Mouse (Mus musculus) neural tube, embryonic 11.5 days (tissue): ENCODE results near the gene Glis3. TPM values are rescaled to one million over a fixed set of nuclear protein-coding genes. Genes with fewer than 3 reads are reported as not detected.

Experiments
- ATAC-seq: fragments of 200-750 bp; cut with Nextera tagmentation; 2 replicates; pipeline ENCODE4 v1.8.0; 2017; ENCODE audit warnings: moderate number of reproducible peaks, mild to moderate bottlenecking, moderate TSS enrichment, moderate library complexity; ENCODE audit not compliant: insufficient read depth, low FRiP score, low TSS enrichment
- DNase-seq: peaks from one replicate; pipeline ENCODE4 v3.0.0-alpha.2; 2015; ENCODE audit warnings: low spot score
- H3K27ac ChIP-seq: fragments of 300-500 bp; sonication (generic); 2 replicates; pipeline ENCODE4 v1.5.1; 2014; ENCODE audit warnings: low read depth, mild to moderate bottlenecking, low read length
- H3K27me3 ChIP-seq: fragments of 300-500 bp; sonication (generic); 2 replicates; pipeline ENCODE4 v1.6.1; 2014; ENCODE audit warnings: mild to moderate bottlenecking, low read length, mixed read lengths; ENCODE audit not compliant: control insufficient read depth, insufficient read depth
- H3K36me3 ChIP-seq: fragments of 300-500 bp; sonication (generic); 2 replicates; pipeline ENCODE4 v1.6.1; 2014; ENCODE audit warnings: mild to moderate bottlenecking, low read length, moderate library complexity, mixed read lengths; ENCODE audit not compliant: control insufficient read depth, insufficient read depth
- H3K4me1 ChIP-seq: fragments of 300-500 bp; sonication (generic); 2 replicates; pipeline ENCODE4 v1.6.1; 2014; ENCODE audit warnings: low read length, mixed read lengths; ENCODE audit not compliant: control insufficient read depth, insufficient read depth
- H3K4me2 ChIP-seq: fragments of 300-500 bp; sonication (generic); 2 replicates; pipeline ENCODE4 v1.6.1; 2014; ENCODE audit warnings: low read depth, mild to moderate bottlenecking, moderate library complexity
- H3K4me3 ChIP-seq: fragments of 300-500 bp; sonication (generic); 2 replicates; pipeline ENCODE4 v1.5.1; 2014; ENCODE audit warnings: low read depth, low read length
- H3K9ac ChIP-seq: fragments of 300-500 bp; sonication (generic); 2 replicates; pipeline ENCODE4 v1.6.1; 2014; ENCODE audit warnings: mild to moderate bottlenecking, low read length
- H3K9me3 ChIP-seq: fragments of 300-500 bp; sonication (generic); 2 replicates; pipeline ENCODE4 v1.6.1; 2016; ENCODE audit warnings: low read length; ENCODE audit not compliant: control insufficient read depth
- WGBS: fragments of 180-500 bp; shearing (Covaris S2); extraction: QIAGEN DNeasy Blood & Tissue Kit; methylation state at CpG from one replicate; pipeline ENCODE4 v1.1.7; 2014; 5-methylcytosine and 5-hydroxymethylcytosine counted together
- polyA plus RNA-seq: library from polyadenylated mRNA; unstranded; fragments of >200 nt; fragmentation: Nextera tagmentation; extraction: Ambion mirVana; gene quantifications from 2 replicates; pipeline ENCODE4 v1.2.1, GENCODE M21; 2014

Glis3 gene
- polyA plus RNA-seq, 1 experiment from 2014 or later: 1.6 TPM

GRCm38 (mm10) chr19:28527446-28527845 is 152.4 kb downstream of the Glis3 start:
- Histone ChIP-seq H3K27me3 (no peaks in the 10 kb centered on the region), H3K9me3 (no peaks in the 10 kb centered on the region), H3K36me3 (no peaks in the 10 kb centered on the region), H3K4me1 (no peaks in the 10 kb centered on the region), H3K4me3 (no peak overlapping the region), H3K4me2 (no peak overlapping the region), H3K9ac (no peak overlapping the region), H3K27ac (no peak overlapping the region)
- 94% methylated on average over 5 of the region's 5 CpGs for WGBS
- ATAC-seq (no peak), DNase-seq (no peak)

- Histone ChIP-seq H3K9ac (no peak overlapping the region), H3K4me1 (no peaks in the 10 kb centered on the region), H3K9me3 (no peaks in the 10 kb centered on the region), H3K27ac (no peak overlapping the region), H3K27me3 (no peaks in the 10 kb centered on the region), H3K4me2 (no peak overlapping the region), H3K36me3 (no peaks in the 10 kb centered on the region), H3K4me3 (no peak overlapping the region)
- DNase-seq (no peak), ATAC-seq (no peak)
- 93% methylated on average over 3 of the region's 3 CpGs for WGBS
Measured at GRCm38 (mm10) chr19:28525331-28525730, 154.5 kb downstream of the Glis3 start.

GRCm38 (mm10) chr19:28522289-28522688 is 157.6 kb downstream of the Glis3 start:
- WGBS: 83% methylated on average over 3 of the region's 3 CpGs
- Histone ChIP-seq H3K9ac (no peak overlapping the region), H3K27ac (no peak overlapping the region), H3K4me2 (no peak overlapping the region), H3K4me3 (no peak overlapping the region), H3K4me1 (no peaks in the 10 kb centered on the region; the same call in 1 of the 2 replicates), H3K27me3 (no peaks in the 10 kb centered on the region), H3K9me3 (no peaks in the 10 kb centered on the region), H3K36me3 (no peaks in the 10 kb centered on the region)
- no peak for DNase-seq
- ATAC-seq: no peak

GRCm38 (mm10) chr19:28520761-28521181 is 159.1 kb downstream of the Glis3 start:
- H3K27me3 ChIP-seq: no peaks in the 10 kb centered on the region
- H3K4me2 ChIP-seq: no peak overlapping the region
- no peak overlapping the region for H3K27ac ChIP-seq
- H3K9ac ChIP-seq: no peak overlapping the region
- H3K36me3 ChIP-seq: no peaks in the 10 kb centered on the region
- WGBS: 64% methylated on average over 6 of the region's 6 CpGs
- DNase-seq (no peak), ATAC-seq (no peak)
- no peaks in the 10 kb centered on the region; the same call in 1 of the 2 replicates for H3K4me1 ChIP-seq
- H3K4me3 ChIP-seq: no peak overlapping the region
- H3K9me3 ChIP-seq: no peaks in the 10 kb centered on the region

- no peak overlapping the region for H3K4me3 ChIP-seq
- H3K27ac ChIP-seq: no peak overlapping the region
- no peaks in the 10 kb centered on the region for H3K36me3 ChIP-seq
- ATAC-seq (no peak), DNase-seq (no peak)
- WGBS: 89% methylated on average over 8 of the region's 8 CpGs
- no peak overlapping the region for H3K4me2 ChIP-seq
- no peaks in the 10 kb centered on the region for H3K27me3 ChIP-seq
- H3K9me3 ChIP-seq: no peaks in the 10 kb centered on the region
- H3K4me1 ChIP-seq: no peaks in the 10 kb centered on the region; the same call in 1 of the 2 replicates
- H3K9ac ChIP-seq: no peak overlapping the region
Measured at GRCm38 (mm10) chr19:28520128-28520745, 159.6 kb downstream of the Glis3 start.

GRCm38 (mm10) chr19:28519296-28519695 is 160.6 kb downstream of the Glis3 start:
- 89% methylated on average over 3 of the region's 3 CpGs for WGBS
- DNase-seq: no peak
- Histone ChIP-seq H3K4me3 (no peak overlapping the region), H3K4me2 (no peak overlapping the region), H3K27ac (no peak overlapping the region), H3K27me3 (no peaks in the 10 kb centered on the region), H3K9ac (no peak overlapping the region), H3K9me3 (no peaks in the 10 kb centered on the region), H3K36me3 (no peaks in the 10 kb centered on the region), H3K4me1 (no peaks in the 10 kb centered on the region; the same call in 1 of the 2 replicates)
- ATAC-seq: no peak

GRCm38 (mm10) chr19:28518846-28519245 is 161.0 kb downstream of the Glis3 start:
- no peaks in the 10 kb centered on the region; the same call in 1 of the 2 replicates for H3K4me1 ChIP-seq
- no peak overlapping the region for H3K4me2 ChIP-seq
- H3K27me3 ChIP-seq: no peaks in the 10 kb centered on the region
- H3K27ac ChIP-seq: no peak overlapping the region
- WGBS: 85% methylated on average over 6 of the region's 6 CpGs
- H3K9me3 ChIP-seq: no peaks in the 10 kb centered on the region
- ATAC-seq (no peak), DNase-seq (no peak)
- no peak overlapping the region for H3K4me3 ChIP-seq
- H3K9ac ChIP-seq: no peak overlapping the region
- no peaks in the 10 kb centered on the region for H3K36me3 ChIP-seq

- H3K4me2 ChIP-seq: no peak overlapping the region
- no peaks in the 10 kb centered on the region for H3K9me3 ChIP-seq
- H3K27me3 ChIP-seq: no peaks in the 10 kb centered on the region
- H3K27ac ChIP-seq: no peak overlapping the region
- H3K9ac ChIP-seq: no peak overlapping the region
- DNase-seq (no peak), ATAC-seq (no peak)
- no peaks in the 10 kb centered on the region; the same call in 1 of the 2 replicates for H3K4me1 ChIP-seq
- WGBS: 85% methylated on average over 5 of the region's 5 CpGs
- no peaks in the 10 kb centered on the region for H3K36me3 ChIP-seq
- no peak overlapping the region for H3K4me3 ChIP-seq
Measured at GRCm38 (mm10) chr19:28518266-28518665, 161.6 kb downstream of the Glis3 start.

GRCm38 (mm10) chr19:28517464-28518080 is 162.3 kb downstream of the Glis3 start:
- H3K9ac ChIP-seq: no peak overlapping the region
- H3K4me1 ChIP-seq: no peaks in the 10 kb centered on the region; the same call in 1 of the 2 replicates
- no peak overlapping the region for H3K4me2 ChIP-seq
- H3K9me3 ChIP-seq: no peaks in the 10 kb centered on the region
- H3K27me3 ChIP-seq: no peaks in the 10 kb centered on the region
- H3K27ac ChIP-seq: no peak overlapping the region
- 59% methylated on average over 9 of the region's 9 CpGs for WGBS
- DNase-seq (no peak), ATAC-seq (no peak)
- H3K36me3 ChIP-seq: no peaks in the 10 kb centered on the region
- H3K4me3 ChIP-seq: no peak overlapping the region
